ENCODE assay signal across 1 mouse cellular context in genomic region chr19:5751742-5752141, GRCm38 (mm10).
TF ChIP-seq lines count a peak whose summit lies in the region.

No protein-coding gene starts in this region.

TF ChIP-seq in ES-E14, 5 proteins besides CTCF, POLR2A, EP300 and RAD21 (continued from another document):
- TF ChIP-seq ZC3H11A (IDR thresholded peaks at IDR 0.05; ENCODE audit: borderline replicate concordance, low read depth, low read length) = no peak
TF ChIP-seq in ES-E14: peak in this region for 0.
